Mouse (Mus musculus) induced T-regulatory cell, adult 2 months (primary cell): Measurements from ENCODE around the gene Slco1a6.

Experiments
- DNase-seq: peaks from one replicate; pipeline ENCODE4 v3.0.0-alpha.2; 2012; ENCODE audit warnings: low read depth

The Slco1a6 gene

DNA sequence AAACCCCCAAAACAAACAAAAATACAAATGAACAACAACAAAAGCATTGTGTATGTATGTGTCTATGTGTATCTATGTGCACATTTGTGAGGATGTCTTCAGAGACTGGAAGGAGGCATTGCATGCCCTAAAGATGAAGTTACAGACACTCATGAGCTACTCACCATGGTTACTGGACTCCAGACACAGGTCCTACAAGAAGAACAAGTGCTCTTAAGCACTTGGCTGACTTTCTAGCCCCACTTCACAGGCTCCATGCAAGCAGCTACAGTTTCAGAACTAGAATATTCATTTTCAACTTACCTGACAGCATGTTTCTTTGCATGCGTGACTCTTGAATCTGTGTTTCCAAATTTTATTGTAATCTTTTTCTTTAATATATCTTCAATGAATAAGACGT, 172.6 kb downstream of the Slco1a6 start:
- no peak for DNase-seq
